Mouse (Mus musculus): ENCODE data around the gene Surf2. TPM values are rescaled to one million over a fixed set of nuclear protein-coding genes. Genes with fewer than 3 reads are reported as not detected.

Gene Surf2
- polyA plus RNA-seq, 1 experiment from 2014 or later, result 46.6 TPM

DNA sequence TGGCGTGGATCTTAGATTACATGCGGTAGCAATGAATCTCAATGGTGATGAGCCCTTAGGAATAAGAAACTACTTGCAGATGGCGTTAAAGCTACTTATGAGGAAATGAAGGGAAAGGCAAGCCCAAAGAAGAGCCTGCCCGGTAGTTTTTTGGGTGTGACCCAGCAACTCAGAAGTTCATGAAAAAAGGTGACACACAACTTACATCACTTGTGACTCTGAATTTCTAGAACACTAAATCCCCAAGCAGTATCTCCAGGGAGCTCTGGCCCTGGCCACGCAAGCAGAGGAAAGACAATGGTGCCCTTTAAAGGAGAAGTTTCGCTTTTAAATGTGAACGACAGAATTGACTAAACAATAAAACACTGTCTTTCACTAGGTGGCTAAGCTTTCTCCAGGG lies 12.9 kb upstream of the Surf2 start:
- peak overlapping the region; percentile 71 for H3K4me2 ChIP-seq (replicated peaks; ENCODE audit: low read depth, low read length)
- peak overlapping the region; percentile 64 for H3K4me3 ChIP-seq (ENCODE audit: low read length)
- no peaks in the 10 kb centered on the region for H3K27me3 ChIP-seq (ENCODE audit: insufficient read depth, low read length)
- H3K9me3 ChIP-seq (ENCODE audit: low read length), result no peaks in the 10 kb centered on the region
- peaks cover 31% of the 10 kb centered on the region for H3K4me1 ChIP-seq (ENCODE audit: insufficient read depth, low read length)
- peak overlapping the region; percentile 75 for H3K9ac ChIP-seq (replicated peaks; ENCODE audit: low read length)
- peaks cover 44% of the 10 kb centered on the region for H3K36me3 ChIP-seq (ENCODE audit: insufficient read depth, low read length)
- no peak for ATAC-seq (ENCODE audit: low FRiP score, low TSS enrichment)
- 12% methylated on average over 7 of the region's 7 CpGs for WGBS
- H3K27ac ChIP-seq (ENCODE audit: low read length), result peak overlapping the region; percentile 94

DNA sequence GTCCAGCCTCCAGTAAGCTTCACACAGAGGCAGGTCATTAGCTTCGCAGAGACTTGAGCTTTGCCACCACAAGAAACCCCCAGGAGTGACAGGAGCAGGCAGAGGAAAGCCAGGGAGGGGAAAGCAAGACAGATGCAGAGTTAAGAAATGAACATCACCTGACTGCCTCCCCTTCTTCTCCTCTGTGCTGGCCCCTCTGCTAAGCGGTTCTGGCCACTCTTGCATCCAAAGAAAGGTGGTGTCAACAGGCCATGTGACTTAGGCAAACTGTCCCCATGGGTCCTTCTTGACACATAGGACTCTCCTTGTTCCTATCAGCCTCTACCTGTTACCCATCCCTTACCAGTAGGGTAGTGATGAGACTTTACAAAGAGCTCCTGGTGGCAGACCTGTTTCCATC lies 10.2 kb upstream of the Surf2 start:
- 71% methylated on average over 2 of the region's 2 CpGs for whole genome bisulfite sequencing

DNA sequence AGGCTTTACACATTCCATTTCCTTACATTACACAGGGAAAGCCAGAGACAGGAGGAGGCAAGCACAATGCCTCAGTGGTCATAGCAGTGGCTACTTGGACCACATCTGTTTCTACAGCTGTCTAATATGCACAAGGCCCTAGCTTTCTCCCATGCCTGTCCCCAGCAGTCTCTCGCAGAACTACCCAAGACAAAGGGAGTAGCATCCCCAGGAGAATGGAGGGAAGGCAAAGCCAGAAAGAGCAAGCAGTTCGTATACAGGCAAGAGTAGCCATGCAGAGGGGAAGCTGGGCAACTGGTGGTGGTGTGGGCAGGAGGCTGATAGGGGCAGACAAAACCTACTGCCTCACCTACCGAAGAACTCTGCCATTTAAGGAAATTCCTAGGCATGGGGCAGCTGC lies 9.7 kb upstream of the Surf2 start:
- no peak for ATAC-seq (ENCODE audit: low FRiP score, low TSS enrichment)
- H3K27ac ChIP-seq (ENCODE audit: low read length), result no peak overlapping the region
- peaks cover 29% of the 10 kb centered on the region for H3K36me3 ChIP-seq (ENCODE audit: insufficient read depth, low read length)
- H3K4me3 ChIP-seq (ENCODE audit: low read length), result no peak overlapping the region
- no peaks in the 10 kb centered on the region for H3K9me3 ChIP-seq (ENCODE audit: low read length)
- H3K9ac ChIP-seq (replicated peaks; ENCODE audit: low read length), result no peak overlapping the region
- H3K4me2 ChIP-seq (replicated peaks; ENCODE audit: low read depth, low read length), result no peak overlapping the region
- H3K27me3 ChIP-seq (ENCODE audit: insufficient read depth, low read length), result no peaks in the 10 kb centered on the region
- peaks cover 40% of the 10 kb centered on the region for H3K4me1 ChIP-seq (ENCODE audit: insufficient read depth, low read length)
- WGBS, result 92% methylated on average over 3 of the region's 3 CpGs

More for the DNA sequence above, 10.2 kb upstream of the Surf2 start:
- no peak overlapping the region for H3K4me3 ChIP-seq (ENCODE audit: low read length)
- H3K9me3 ChIP-seq (ENCODE audit: low read length), result no peaks in the 10 kb centered on the region
- H3K27ac ChIP-seq (ENCODE audit: low read length), result no peak overlapping the region
- H3K36me3 ChIP-seq (ENCODE audit: insufficient read depth, low read length), result peaks cover 28% of the 10 kb centered on the region
- no peaks in the 10 kb centered on the region for H3K27me3 ChIP-seq (ENCODE audit: insufficient read depth, low read length)
- H3K9ac ChIP-seq (replicated peaks; ENCODE audit: low read length), result no peak overlapping the region
- no peak for ATAC-seq (ENCODE audit: low FRiP score, low TSS enrichment)
- H3K4me1 ChIP-seq (ENCODE audit: insufficient read depth, low read length), result peaks cover 44% of the 10 kb centered on the region
- no peak overlapping the region for H3K4me2 ChIP-seq (replicated peaks; ENCODE audit: low read depth, low read length)

DNA sequence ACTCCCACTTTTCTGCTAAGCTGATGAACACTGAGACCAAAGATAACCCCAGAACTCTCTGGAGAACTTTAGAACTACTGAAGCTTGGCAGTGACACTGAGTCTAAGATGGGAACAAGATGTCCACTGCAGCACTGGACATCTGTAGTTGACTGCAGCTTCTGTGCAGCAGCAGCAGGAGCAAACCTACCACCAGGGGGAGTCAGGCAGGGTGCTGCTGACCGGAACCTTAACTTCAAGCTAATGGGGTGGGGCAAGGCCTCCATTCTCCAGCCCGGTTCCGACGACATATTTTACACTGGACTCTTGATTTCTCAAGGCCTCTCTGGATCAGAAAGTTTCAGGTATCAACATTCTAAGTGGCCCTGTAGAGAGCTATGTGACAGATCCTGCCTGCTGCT lies 9.1 kb upstream of the Surf2 start:
- peaks cover 39% of the 10 kb centered on the region for H3K4me1 ChIP-seq (ENCODE audit: insufficient read depth, low read length)
- H3K9me3 ChIP-seq (ENCODE audit: low read length), result no peaks in the 10 kb centered on the region
- peaks cover 36% of the 10 kb centered on the region for H3K36me3 ChIP-seq (ENCODE audit: insufficient read depth, low read length)
- no peak overlapping the region for H3K9ac ChIP-seq (replicated peaks; ENCODE audit: low read length)
- H3K4me3 ChIP-seq (ENCODE audit: low read length), result no peak overlapping the region
- H3K27ac ChIP-seq (ENCODE audit: low read length), result no peak overlapping the region
- H3K4me2 ChIP-seq (replicated peaks; ENCODE audit: low read depth, low read length), result no peak overlapping the region
- WGBS, result 42% methylated on average over 4 of the region's 4 CpGs
- H3K27me3 ChIP-seq (ENCODE audit: insufficient read depth, low read length), result no peaks in the 10 kb centered on the region
- no peak for ATAC-seq (ENCODE audit: low FRiP score, low TSS enrichment)

DNA sequence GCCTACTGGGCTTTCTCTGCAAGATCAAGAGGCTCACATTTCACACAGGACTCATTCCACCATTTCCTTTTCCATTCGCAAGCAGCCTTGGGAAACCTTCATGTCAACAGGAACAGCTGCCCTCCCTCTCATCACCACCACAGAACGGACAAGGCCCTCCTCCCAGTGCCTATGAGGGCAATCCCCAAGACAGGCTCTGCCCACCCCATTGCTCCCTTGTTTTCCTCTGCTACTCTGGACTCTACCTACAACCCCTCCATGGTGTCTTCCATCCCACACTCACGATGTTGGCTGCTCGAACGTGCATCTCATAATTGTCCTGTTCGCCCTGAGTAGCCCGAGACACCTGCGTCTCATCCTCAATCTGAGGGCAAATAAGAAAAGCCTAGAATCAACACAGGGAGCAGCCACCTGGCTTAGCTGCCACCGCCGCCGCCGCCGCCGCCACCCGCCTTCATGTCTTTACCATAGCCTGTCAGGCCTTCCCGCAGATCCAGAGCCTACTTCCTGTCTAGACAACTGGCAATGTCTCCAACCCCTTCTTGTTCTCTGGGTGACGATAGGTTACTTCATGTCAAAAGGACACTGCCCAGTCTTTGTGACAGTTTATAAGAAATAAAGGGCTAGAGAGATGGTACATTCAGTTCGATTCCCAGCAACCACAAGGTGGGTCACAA lies 7.3 kb upstream of the Surf2 start:
- H3K27me3 ChIP-seq (ENCODE audit: insufficient read depth, low read length), result no peaks in the 10 kb centered on the region
- 81% methylated on average over 18 of the region's 18 CpGs for WGBS
- peaks cover 54% of the 10 kb centered on the region for H3K36me3 ChIP-seq (ENCODE audit: insufficient read depth, low read length)
- H3K4me1 ChIP-seq (ENCODE audit: insufficient read depth, low read length), result peaks cover 35% of the 10 kb centered on the region
- ATAC-seq (ENCODE audit: low FRiP score, low TSS enrichment), result no peak
- peak overlapping the region; percentile 81 for H3K9ac ChIP-seq (replicated peaks; ENCODE audit: low read length)
- no peak overlapping the region for H3K27ac ChIP-seq (ENCODE audit: low read length)
- peak overlapping the region; percentile 71 for H3K4me2 ChIP-seq (replicated peaks; ENCODE audit: low read depth, low read length)
- peak overlapping the region; percentile 77 for H3K4me3 ChIP-seq (ENCODE audit: low read length)
- no peaks in the 10 kb centered on the region for H3K9me3 ChIP-seq (ENCODE audit: low read length)

DNA sequence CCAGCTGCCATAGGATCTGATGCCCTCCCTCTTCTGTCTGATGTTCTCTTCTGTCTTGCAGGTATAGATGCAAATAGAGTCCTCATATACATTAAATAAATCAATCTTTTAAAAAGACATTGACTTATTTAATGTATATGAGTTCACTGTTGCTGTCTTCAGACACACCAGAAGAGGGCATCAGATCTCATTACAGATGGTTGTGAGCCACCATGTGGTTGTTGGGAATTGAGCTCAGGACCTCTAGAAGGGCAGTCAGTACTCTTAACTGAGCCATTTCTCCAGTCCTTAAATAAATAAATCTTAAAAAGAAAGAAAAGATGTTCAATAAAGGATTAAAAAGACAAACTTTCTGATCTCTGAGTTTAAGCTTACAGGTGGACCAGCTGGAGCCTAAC lies 6.8 kb upstream of the Surf2 start:
- H3K27ac ChIP-seq (ENCODE audit: low read length), result peak overlapping the region; percentile 91
- peaks cover 32% of the 10 kb centered on the region for H3K4me1 ChIP-seq (ENCODE audit: insufficient read depth, low read length)
- peak overlapping the region; percentile 81 for H3K9ac ChIP-seq (replicated peaks; ENCODE audit: low read length)
- no peaks in the 10 kb centered on the region for H3K9me3 ChIP-seq (ENCODE audit: low read length)
- H3K4me2 ChIP-seq (replicated peaks; ENCODE audit: low read depth, low read length), result peak overlapping the region; percentile 71
- peaks cover 58% of the 10 kb centered on the region for H3K36me3 ChIP-seq (ENCODE audit: insufficient read depth, low read length)
- peak overlapping the region; percentile 77 for H3K4me3 ChIP-seq (ENCODE audit: low read length)
- H3K27me3 ChIP-seq (ENCODE audit: insufficient read depth, low read length), result no peaks in the 10 kb centered on the region
- ATAC-seq (ENCODE audit: low FRiP score, low TSS enrichment), result no peak

DNA sequence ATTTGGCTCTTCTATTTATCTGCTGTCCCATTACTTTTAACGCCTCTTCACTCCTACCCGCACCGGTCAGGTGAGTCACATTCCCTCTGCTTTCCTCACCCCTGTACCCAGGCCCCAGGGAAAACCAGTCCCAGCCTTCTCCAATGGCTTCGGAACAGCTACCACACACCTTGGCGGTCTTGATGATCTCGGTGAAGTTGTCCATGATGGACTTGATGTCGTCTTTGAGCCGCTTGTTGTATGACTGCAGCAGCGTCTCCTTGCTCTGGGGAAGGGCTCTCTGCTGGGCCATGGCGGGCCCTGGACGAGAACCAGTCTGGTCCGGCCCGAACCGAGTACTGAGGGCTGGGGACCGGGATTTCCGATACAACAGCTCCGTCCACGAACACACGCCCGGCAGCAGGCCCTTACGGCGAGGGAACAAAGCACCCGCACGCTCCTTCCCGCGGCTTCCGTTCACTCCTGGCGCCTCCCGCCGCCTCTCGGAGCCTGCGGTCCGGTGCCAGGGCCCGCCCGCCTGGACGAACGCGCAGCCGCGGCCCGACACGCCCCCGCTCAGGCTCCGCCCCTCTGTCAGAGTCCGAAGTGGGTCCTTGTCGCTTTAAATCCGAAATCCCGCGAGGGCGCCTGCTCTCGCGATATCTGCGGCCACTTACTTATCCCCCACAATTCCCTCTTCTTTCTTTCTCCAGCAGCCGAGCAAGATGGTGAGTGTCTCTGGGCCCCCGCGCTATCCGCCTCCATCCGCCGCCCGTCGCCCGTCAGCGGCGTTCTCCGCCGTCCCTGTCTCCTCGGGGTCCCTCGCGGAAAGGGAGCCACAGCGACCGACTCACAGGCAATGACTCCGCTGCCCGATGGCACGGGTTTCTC lies 5.8 kb upstream of the Surf2 start, which contains the start of the genes Med22 and Rpl7a:
TSS of gene Med22 (minus strand) at position 554 of the 870 bp plus-strand sequence.
TSS of gene Rpl7a (plus strand) at position 641 of the 870 bp plus-strand sequence.
- Histone ChIP-seq H3K9ac (replicated peaks; ENCODE audit: low read length) (peak within 1 kb of the TSS; percentile 98), H3K9me3 (ENCODE audit: low read length) (no peaks in the 10 kb centered on the region), H3K36me3 (ENCODE audit: insufficient read depth, low read length) (peaks cover 58% of the 10 kb centered on the region), H3K27ac (ENCODE audit: low read length) (peak within 1 kb of the TSS; percentile 91), H3K4me3 (ENCODE audit: low read length) (peak within 1 kb of the TSS; percentile 77), H3K27me3 (ENCODE audit: insufficient read depth, low read length) (no peaks in the 10 kb centered on the region), H3K4me2 (replicated peaks; ENCODE audit: low read depth, low read length) (peak within 1 kb of the TSS; percentile 99), H3K4me1 (ENCODE audit: insufficient read depth, low read length) (peaks cover 42% of the 10 kb centered on the region)
- WGBS, result under 1% methylated on average over 71 of the region's 74 CpGs
- peak; percentile 94 for ATAC-seq (ENCODE audit: low FRiP score, low TSS enrichment)

DNA sequence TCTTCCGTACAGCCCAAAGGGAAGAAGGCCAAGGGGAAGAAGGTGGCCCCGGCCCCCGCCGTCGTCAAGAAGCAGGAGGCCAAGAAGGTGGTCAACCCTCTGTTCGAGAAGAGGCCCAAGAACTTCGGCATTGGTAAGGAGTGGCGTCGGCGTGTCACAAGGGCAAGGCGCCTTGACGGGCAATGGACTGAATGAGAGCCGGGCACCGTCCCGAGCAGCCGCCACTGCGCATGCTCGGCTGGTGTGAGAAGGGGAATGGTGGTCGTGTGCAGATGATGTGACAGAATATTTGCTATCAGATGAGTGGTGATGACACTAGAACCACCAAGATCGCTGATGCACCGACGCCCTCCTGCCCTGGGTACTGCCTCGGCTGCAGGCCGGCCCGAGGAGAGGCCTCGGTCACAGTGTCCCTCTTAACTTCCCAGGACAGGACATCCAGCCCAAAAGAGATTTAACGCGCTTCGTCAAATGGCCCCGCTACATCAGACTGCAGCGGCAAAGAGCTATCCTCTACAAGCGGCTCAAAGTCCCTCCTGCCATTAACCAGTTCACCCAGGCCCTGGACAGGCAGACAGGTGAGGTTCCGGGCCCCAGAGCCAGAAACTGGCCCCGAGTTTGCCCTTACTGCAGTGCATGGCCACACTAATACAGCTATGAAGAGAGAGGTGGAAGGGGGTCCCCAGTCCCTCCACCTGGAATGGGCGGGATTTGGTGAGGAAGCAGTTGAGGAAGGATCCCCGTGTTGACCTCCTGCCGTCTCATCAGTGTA lies 5.0 kb upstream of the Surf2 start:
- Histone ChIP-seq H3K4me3 (ENCODE audit: low read length) (peak overlapping the region; percentile 77), H3K27me3 (ENCODE audit: insufficient read depth, low read length) (no peaks in the 10 kb centered on the region), H3K36me3 (ENCODE audit: insufficient read depth, low read length) (peaks cover 50% of the 10 kb centered on the region), H3K9me3 (ENCODE audit: low read length) (no peaks in the 10 kb centered on the region), H3K9ac (replicated peaks; ENCODE audit: low read length) (peak overlapping the region; percentile 98), H3K4me1 (ENCODE audit: insufficient read depth, low read length) (peaks cover 46% of the 10 kb centered on the region), H3K4me2 (replicated peaks; ENCODE audit: low read depth, low read length) (peak overlapping the region; percentile 99), H3K27ac (ENCODE audit: low read length) (peak overlapping the region; percentile 91)
- 0% methylated on average over 37 of the region's 37 CpGs for WGBS
- peak; percentile 12 for ATAC-seq (ENCODE audit: low FRiP score, low TSS enrichment)

DNA sequence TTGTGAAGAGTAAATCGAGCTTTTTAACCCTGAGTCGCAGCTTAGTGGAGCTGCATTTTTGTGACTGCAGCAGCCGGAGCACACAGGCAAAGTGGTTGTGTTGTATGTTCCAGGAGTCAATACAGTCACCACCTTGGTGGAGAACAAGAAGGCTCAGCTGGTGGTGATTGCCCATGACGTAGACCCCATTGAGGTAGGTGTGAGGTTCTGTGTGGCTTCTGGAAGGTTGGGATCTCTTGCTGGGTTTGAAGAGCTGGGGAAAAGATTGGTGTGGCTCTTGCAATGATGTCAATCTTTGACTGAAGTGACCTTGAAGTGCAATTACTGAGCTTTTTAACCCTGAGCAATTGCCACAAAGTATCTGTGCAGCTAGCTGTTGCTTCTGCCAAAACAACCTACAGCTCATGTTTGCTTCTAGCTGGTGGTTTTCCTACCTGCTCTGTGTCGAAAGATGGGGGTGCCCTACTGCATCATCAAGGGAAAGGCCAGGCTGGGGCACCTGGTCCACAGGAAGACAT lies 3.9 kb upstream of the Surf2 start:
- ATAC-seq (ENCODE audit: low FRiP score, low TSS enrichment), result no peak
- Histone ChIP-seq H3K4me1 (ENCODE audit: insufficient read depth, low read length) (peaks cover 53% of the 10 kb centered on the region), H3K36me3 (ENCODE audit: insufficient read depth, low read length) (peaks cover 43% of the 10 kb centered on the region)

More for the DNA sequence above, 3.9 kb upstream of the Surf2 start:
- H3K9me3 ChIP-seq (ENCODE audit: low read length), result no peaks in the 10 kb centered on the region
- no peaks in the 10 kb centered on the region for H3K27me3 ChIP-seq (ENCODE audit: insufficient read depth, low read length)
- peak overlapping the region; percentile 98 for H3K9ac ChIP-seq (replicated peaks; ENCODE audit: low read length)
- H3K4me3 ChIP-seq (ENCODE audit: low read length), result peak overlapping the region; percentile 77
- H3K4me2 ChIP-seq (replicated peaks; ENCODE audit: low read depth, low read length), result peak overlapping the region; percentile 99
- no peak overlapping the region for H3K27ac ChIP-seq (ENCODE audit: low read length)
- 56% methylated on average over 5 of the region's 5 CpGs for WGBS
